Mouse (Mus musculus) limb, embryonic 10.5 days (tissue): ENCODE measurements at regions not wholly inside any gene's neighbourhood (a gene's known extent, or its start where the extent isn't known, plus 50 kb on each side); places are given as distances from the start of the nearest gene placed in this dataset. TPM values are rescaled to one million over a fixed set of nuclear protein-coding genes. Genes with fewer than 3 reads are reported as not detected.
"Not testable (repeated sequence)": the region's sequence is repeated elsewhere in the genome, so short reads cannot be mapped to it uniquely, and the experiment has no call there.

ENCODE experiments used
- DNase-seq: peaks from one replicate; pipeline ENCODE4 v3.0.0-alpha.2; 2017; ENCODE audit warnings: low spot score
- H3K27ac ChIP-seq: fragments of 300-500 bp; sonication (generic); 2 replicates; pipeline ENCODE4 v1.5.1; 2016; ENCODE audit warnings: mild to moderate bottlenecking
- H3K27me3 ChIP-seq: fragments of 300-500 bp; sonication (generic); 2 replicates; pipeline ENCODE4 v1.6.1; 2016; ENCODE audit warnings: low read depth, mild to moderate bottlenecking; ENCODE audit not compliant: poor library complexity, severe bottlenecking
- H3K36me3 ChIP-seq: fragments of 300-500 bp; sonication (generic); 2 replicates; pipeline ENCODE4 v1.6.1; 2016; ENCODE audit warnings: mild to moderate bottlenecking, moderate library complexity
- H3K4me1 ChIP-seq: fragments of 300-500 bp; sonication (generic); 2 replicates; pipeline ENCODE4 v1.6.1; 2016
- H3K4me3 ChIP-seq: fragments of 300-500 bp; sonication (generic); 2 replicates; pipeline ENCODE4 v1.5.1; 2016; ENCODE audit warnings: mild to moderate bottlenecking, moderate library complexity
- H3K9me3 ChIP-seq: fragments of 300-500 bp; sonication (generic); replicated peaks from 2 replicates; pipeline ENCODE4 v1.6.1; 2016; ENCODE audit warnings: mild to moderate bottlenecking
- WGBS: fragments of 180-500 bp; shearing (Covaris S2); methylation state at CpG from one replicate; pipeline ENCODE4 v1.1.7; 2016; 5-methylcytosine and 5-hydroxymethylcytosine counted together
- microRNA-seq: library from miRNA; unstranded; fragments of <30 nt; microRNA quantifications from one replicate; pipeline ENCODE4, GENCODE M21; 2017

GRCm38 (mm10) chr7:113711356-113711755 lies 54.4 kb upstream of the Spon1 start:
- not testable (repeated sequence) for H3K36me3 ChIP-seq, H3K9me3 ChIP-seq, H3K27ac ChIP-seq, H3K27me3 ChIP-seq, H3K4me3 ChIP-seq, DNase-seq, H3K4me1 ChIP-seq
- WGBS: 79% methylated on average over 3 of the region's 3 CpGs

Small RNA genes in the stretch of these regions (microRNA-seq; reads per million reads assigned to microRNA genes)
- not detected for gene Gm23700
